Mouse (Mus musculus): ENCODE measurements at regions not wholly inside any gene's neighbourhood (a gene's known extent, or its start where the extent isn't known, plus 50 kb on each side); places are given as distances from the start of the nearest gene placed in this dataset.

DNA sequence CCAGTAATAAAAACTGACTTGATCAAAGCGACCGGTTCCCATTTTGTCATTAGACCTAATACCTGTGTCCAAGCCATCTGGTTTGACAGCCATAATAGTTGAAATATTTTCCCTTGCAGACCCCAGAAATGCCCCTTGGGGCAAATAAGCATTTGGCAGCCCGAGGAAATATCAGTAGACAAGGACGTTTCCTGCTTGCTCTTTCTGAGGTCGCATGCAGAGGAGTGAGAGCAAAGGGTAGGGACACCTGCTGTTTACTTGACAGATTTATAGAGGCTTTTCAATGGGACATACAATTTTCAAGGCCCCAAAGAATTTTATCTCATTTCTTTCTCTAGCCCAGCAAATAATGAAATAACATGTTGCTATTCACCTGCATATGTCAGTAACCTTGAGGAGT, 73.5 kb downstream of the Csl start:
- TF ChIP-seq CTCF (IDR thresholded peaks at IDR 0.05) (no peak), EP300 (IDR thresholded peaks at IDR 0.05) (no peak)
